Mouse (Mus musculus): Measurements from ENCODE around the gene Cacna1h.
A peak's percentile ranks its signal among the peaks of the same experiment; 100 is the strongest.

Gene Cacna1h

DNA sequence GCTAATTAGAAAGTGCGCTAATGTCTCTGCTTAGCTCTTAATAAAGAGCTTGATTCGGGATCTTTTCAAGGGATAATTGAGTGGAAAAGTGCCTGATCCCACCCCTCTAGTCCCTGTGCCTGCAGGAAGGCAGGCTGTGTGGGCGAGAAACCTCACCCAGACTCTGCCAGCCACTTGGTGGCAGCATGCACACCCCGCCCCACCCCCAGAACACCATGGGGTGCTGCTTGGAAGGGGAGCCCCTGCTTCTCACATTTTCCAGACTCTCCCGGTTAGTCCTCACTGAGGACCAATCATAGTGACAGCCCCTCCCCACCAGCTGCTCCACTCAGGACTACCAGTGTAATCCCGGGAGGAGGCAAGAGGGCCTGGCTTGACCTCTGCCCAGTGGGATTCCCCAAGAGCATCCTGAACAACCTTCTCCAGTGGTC, 27.6 kb downstream of the Cacna1h start:
- no peak for DNase-seq

DNA sequence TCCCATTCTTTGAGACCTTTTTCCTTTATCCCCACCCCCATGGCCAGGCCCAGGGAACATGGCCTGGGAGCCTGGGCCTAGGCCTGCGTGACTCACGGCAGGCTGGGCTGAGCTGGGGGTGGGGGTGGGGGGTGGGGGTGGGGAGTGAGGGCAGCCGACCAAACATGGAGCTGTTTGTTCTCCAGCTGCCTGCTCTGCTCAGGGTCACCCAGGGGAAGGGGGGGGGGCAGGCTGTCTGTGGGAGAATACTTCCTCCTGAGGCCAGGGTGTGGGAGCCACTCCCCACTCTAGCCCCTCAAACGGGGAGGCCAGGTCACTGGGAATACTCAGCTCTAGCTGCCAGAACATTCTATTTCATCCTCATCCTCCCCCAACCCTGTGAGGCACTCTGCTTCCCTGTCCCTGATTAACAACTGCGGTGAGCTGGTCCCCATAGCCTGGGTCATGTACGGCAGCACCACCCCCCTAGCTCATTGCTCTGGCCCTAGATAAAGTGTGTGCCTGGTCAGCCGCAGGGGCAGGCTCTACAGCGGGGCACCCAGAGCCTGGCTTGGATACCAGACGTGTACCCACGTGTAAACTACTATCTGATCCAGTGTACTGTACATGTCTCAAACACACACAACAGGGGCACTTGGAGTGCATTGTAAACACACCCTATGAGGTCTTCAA, 28.2 kb downstream of the Cacna1h start:
- no peak for DNase-seq

GRCm38 (mm10) chr17:25404190-25404589, 29.4 kb downstream of the Cacna1h start:
- DNase-seq: no peak

- DNase-seq: no peak
Measured at GRCm38 (mm10) chr17:25402224-25402623, 31.4 kb downstream of the Cacna1h start.

DNA sequence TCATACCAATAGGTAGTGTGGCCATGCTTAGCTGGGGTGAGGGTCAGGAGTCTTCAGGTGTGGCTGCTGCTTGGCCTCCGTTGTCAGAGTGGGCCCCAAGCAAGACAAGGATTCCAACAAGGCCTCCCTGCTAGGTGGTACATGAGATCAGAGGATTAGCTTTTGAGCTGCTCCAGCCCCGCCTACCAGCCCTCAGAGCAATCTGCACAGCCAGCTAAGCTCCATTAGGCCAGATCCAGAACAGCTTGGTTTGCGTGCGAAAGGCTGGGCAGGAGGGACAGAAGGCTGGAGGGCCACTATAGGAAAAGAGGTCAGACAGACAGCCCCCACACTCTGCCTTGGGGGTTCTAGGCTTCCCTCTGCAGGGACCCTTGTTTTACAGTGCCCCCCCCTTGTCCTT, 32.1 kb downstream of the Cacna1h start:
- DNase-seq: no peak

DNA sequence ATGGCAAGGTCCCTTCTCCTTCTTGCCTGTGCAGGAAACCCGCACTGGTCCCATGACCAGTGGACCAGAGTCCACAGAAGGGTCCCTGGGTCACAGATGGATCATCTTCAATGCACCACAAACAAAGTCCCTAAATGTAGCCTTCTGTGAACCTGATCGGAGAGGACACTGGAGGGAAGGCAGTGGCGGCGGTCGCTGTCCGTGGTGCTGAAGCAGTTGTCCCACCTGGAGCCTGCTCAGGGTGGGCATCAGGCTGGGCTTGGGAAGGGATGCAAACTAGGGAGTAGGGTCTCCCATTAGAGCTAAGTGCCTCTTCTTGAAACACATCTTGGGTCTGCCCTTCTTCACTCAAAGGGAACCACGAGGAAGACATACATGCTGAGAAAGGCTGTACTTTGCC, 33.1 kb downstream of the Cacna1h start:
- no peak for DNase-seq

GRCm38 (mm10) chr17:25398520-25398838, 35.1 kb downstream of the Cacna1h start:
- no peak for DNase-seq

DNA sequence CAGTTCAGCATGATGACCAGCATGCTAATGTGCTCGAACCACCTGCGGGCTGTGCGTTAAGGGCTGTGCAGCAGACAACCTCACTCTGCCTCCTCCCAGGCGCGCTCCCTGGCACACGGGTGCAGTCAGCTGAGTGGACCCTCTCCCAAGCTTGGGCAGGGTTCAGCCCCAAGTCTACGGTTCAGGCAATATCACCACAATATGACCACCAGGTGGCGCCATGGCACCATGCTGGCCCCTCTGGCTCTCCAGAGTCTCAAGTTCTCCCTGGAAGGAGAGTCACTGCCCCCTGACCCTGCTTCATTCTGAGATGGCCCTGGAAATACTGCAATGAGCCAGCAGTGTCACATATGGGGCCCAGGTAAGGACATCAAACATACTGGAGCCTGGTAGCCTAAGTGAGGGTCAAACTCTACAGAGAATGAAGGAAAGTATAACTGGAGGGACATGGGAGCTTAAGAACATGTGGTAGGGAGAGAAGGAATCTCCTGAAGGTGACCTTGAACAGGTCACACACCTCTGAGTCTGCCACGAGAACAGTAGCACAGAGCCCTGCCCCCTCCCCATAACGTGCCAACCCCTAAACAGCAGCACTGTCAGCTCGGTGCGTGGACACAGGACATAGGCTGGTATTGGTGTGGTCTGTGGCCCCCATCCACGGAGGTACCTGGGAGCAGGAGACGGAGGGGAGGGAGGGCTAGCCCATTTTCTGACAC, 35.6 kb downstream of the Cacna1h start:
- DNase-seq: peak; percentile 16

- DNase-seq: no peak
Measured at GRCm38 (mm10) chr17:25394526-25394925, 39.1 kb downstream of the Cacna1h start.

DNA sequence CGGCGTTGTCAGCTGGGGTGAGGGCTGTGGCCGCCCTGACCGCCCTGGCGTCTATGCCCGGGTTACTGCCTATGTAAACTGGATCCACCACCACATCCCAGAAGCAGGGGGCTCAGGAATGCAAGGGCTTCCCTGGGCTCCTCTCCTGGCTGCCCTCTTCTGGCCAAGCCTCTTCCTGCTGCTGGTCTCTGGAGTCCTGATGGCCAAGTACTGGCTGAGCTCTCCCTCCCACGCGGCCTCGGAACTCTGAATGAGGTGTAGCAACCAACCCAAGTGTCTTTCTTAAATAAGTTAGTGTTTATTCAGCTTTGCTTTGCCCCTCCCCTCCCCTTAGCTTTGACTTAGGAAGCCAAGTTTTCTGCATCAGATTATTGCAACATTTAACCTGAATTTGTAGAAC, 59.6 kb downstream of the Cacna1h start:
- DNase-seq: no peak

DNA sequence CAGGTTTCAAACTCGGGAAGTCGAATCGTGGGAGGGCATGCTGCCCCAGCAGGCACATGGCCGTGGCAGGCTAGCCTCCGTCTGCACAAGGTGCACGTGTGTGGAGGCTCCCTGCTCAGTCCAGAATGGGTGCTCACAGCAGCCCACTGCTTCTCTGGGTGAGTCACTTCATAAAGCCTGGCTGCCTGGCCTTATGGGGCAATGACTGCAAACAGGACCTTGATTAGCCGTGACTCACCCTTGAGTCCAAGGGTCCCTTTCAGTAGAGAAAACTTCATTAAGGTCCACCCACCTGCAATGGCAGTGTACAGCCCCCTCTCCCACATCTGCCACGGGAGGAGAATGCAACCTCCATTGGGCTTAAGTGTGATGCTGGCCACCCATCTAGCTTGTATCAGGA, 61.1 kb downstream of the Cacna1h start:
- DNase-seq: no peak

- no peak for DNase-seq
Measured at GRCm38 (mm10) chr17:25368973-25369372, 64.6 kb downstream of the Cacna1h start, which contains the start of gene Tpsg1. Gene Tpsg1, plus strand, starts transcription at chr17:25369273.

DNA sequence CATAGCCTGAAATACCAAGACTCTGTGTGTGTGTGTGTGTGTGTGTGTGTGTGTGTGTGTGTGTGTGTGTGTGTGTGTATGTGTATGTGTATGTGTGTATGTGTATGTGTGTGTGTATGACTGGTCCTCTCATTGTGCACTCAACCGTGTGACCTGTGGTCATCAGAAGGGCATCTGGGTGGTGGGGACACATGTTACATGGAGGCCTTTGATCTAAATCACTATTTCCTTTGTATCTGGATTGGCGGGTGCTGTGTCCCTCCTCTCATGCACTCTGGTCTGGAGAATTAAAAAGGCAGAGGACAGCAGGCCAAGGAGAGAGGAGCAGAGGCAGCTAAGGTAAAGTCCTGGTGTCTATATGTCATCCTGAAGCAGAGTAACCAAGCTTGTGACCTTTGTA, 67.6 kb downstream of the Cacna1h start, which contains the start of gene Tpsb2:
Tpsb2 (plus strand) TSS at position 301 of the 400 bp plus-strand sequence.
- no peak for DNase-seq

- DNase-seq: no peak
Measured at GRCm38 (mm10) chr17:25363726-25364125, 69.9 kb downstream of the Cacna1h start.

DNA sequence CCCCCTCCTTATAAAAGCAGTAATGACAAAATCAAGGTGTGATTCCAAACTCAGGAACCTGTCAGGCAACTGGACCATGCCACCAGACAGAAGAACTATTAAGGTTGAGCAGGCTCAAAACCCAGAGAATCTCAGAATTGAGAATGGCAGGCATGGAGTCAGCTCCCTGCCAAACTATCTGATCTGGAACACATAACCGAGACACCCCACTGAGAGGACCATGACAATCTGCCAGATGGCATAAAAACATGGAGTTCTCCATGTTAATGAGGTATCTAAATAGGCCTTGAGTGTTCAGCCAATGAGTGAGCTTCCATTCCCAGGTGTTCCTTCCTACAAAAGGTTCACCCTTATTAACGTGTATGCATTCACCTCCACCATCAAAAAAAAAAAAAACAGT, 72.3 kb downstream of the Cacna1h start:
- DNase-seq: no peak

- DNase-seq: no peak
Measured at GRCm38 (mm10) chr17:25345462-25345861, 88.1 kb downstream of the Cacna1h start, which contains the start of gene Tpsab1. Gene Tpsab1, minus strand, starts transcription at chr17:25345562.

GRCm38 (mm10) chr17:25341490-25341889, 92.1 kb downstream of the Cacna1h start:
- DNase-seq: no peak

DNA sequence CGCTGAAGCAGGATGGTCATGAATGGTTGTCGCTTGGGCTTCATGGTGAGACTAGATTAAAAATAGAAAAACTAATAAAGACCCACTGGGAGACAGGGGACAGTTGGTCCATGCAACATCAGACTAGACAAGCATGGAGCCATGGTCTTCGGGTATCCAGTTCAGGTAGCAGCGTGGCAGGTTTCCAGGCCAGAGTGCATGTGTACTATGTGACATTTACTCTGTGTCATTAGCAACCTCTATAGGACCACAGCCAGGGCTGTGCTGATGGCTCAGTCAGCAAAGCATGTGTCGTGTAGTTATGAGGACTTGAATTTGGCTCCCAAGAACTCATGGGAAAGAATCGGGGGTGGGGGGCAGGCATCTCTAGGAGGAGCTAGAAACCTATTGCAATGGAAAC, 93.6 kb downstream of the Cacna1h start:
- no peak for DNase-seq

GRCm38 (mm10) chr17:25338218-25338617, 95.4 kb downstream of the Cacna1h start:
- no peak for DNase-seq

- DNase-seq: peak; percentile 10
Measured at GRCm38 (mm10) chr17:25333943-25334342, 99.6 kb downstream of the Cacna1h start.

- DNase-seq: no peak
Measured at GRCm38 (mm10) chr17:25332321-25332720, 101.3 kb downstream of the Cacna1h start.

Measured in cerebellum, adult 11-12 months (tissue).